Mouse (Mus musculus): ENCODE data around the gene A630095N17Rik. TPM values are rescaled to one million over a fixed set of nuclear protein-coding genes. Genes with fewer than 3 reads are reported as not detected.

The A630095N17Rik gene
- polyA plus RNA-seq, 1 experiment from 2014 or later = not detected

- ATAC-seq (ENCODE audit: insufficient number of reproducible peaks, insufficient read depth, low FRiP score, low read depth) = no peak
- Histone ChIP-seq H3K4me1 (ENCODE audit: control insufficient read depth in 2 of 2, insufficient read depth in 2 of 2, low read length in 2 of 2) (peaks cover 4 to 14% of the 10 kb centered on the region in 2 experiments; a peak in 3 of 4 replicates), H3K9ac (ENCODE audit: low read length) (no peak overlapping the region), H3K27ac (replicated peaks in 1 of 2; ENCODE audit: control insufficient read depth in 1 of 2, insufficient read depth in 1 of 2, low read depth in 2 of 2, low read length in 2 of 2) (no peak overlapping the region), H3K4me2 (ENCODE audit: low read length) (no peak overlapping the region), H3K9me3 (ENCODE audit: control insufficient read depth, low read length) (no peaks in the 10 kb centered on the region), H3K27me3 (ENCODE audit: control insufficient read depth, insufficient read depth, low read length) (no peaks in the 10 kb centered on the region), H3K36me3 (ENCODE audit: control insufficient read depth, insufficient read depth, low read length) (peaks cover 65% of the 10 kb centered on the region), H3K4me3 (ENCODE audit: control insufficient read depth in 1 of 2, insufficient read depth in 1 of 2, low read depth in 1 of 2, low read length in 2 of 2) (no peak overlapping the region)
- WGBS = 77% methylated on average over 4 of the region's 4 CpGs
Measured at GRCm38 (mm10) chr1:75181377-75181870, 50.5 kb downstream of the A630095N17Rik start.

GRCm38 (mm10) chr1:75180741-75181140 is 51.2 kb downstream of the A630095N17Rik start:
- H3K4me3 ChIP-seq (ENCODE audit: control insufficient read depth in 1 of 2, insufficient read depth in 1 of 2, low read depth in 1 of 2, low read length in 2 of 2) = peak overlapping the region in 1 of 2 experiments; percentile 62; a peak in 1 of 4 replicates
- H3K27ac ChIP-seq (replicated peaks in 1 of 2; ENCODE audit: control insufficient read depth in 1 of 2, insufficient read depth in 1 of 2, low read depth in 2 of 2, low read length in 2 of 2) = 0 out of 4 replicates have a peak overlapping the region, but pooled peaks of 1 of the 2 experiments have one; percentile 9
- peaks cover 4 to 14% of the 10 kb centered on the region in 2 experiments; a peak in 3 of 4 replicates for H3K4me1 ChIP-seq (ENCODE audit: control insufficient read depth in 2 of 2, insufficient read depth in 2 of 2, low read length in 2 of 2)
- H3K36me3 ChIP-seq (ENCODE audit: control insufficient read depth, insufficient read depth, low read length) = peaks cover 65% of the 10 kb centered on the region
- peak overlapping the region; percentile 97 for H3K4me2 ChIP-seq (ENCODE audit: low read length)
- no peaks in the 10 kb centered on the region for H3K27me3 ChIP-seq (ENCODE audit: control insufficient read depth, insufficient read depth, low read length)
- H3K9ac ChIP-seq (ENCODE audit: low read length) = peak overlapping the region; percentile 52
- no peaks in the 10 kb centered on the region for H3K9me3 ChIP-seq (ENCODE audit: control insufficient read depth, low read length)
- WGBS = 22% methylated on average over 7 of the region's 7 CpGs
- ATAC-seq (ENCODE audit: insufficient number of reproducible peaks, insufficient read depth, low FRiP score, low read depth) = no peak

GRCm38 (mm10) chr1:75180105-75180590 is 51.8 kb downstream of the A630095N17Rik start, which contains the start of gene Abcb6:
Gene Abcb6 (minus strand): TSS chr1:75180392.
- Histone ChIP-seq H3K4me1 (ENCODE audit: control insufficient read depth in 2 of 2, insufficient read depth in 2 of 2, low read length in 2 of 2) (peaks cover 4 to 14% of the 10 kb centered on the region in 2 experiments; a peak in 3 of 4 replicates), H3K4me3 (ENCODE audit: control insufficient read depth in 1 of 2, insufficient read depth in 1 of 2, low read depth in 1 of 2, low read length in 2 of 2) (peak within 1 kb of the TSS; percentile 62 to 63), H3K9me3 (ENCODE audit: control insufficient read depth, low read length) (no peaks in the 10 kb centered on the region), H3K36me3 (ENCODE audit: control insufficient read depth, insufficient read depth, low read length) (peaks cover 64% of the 10 kb centered on the region), H3K27me3 (ENCODE audit: control insufficient read depth, insufficient read depth, low read length) (no peaks in the 10 kb centered on the region), H3K27ac (replicated peaks in 1 of 2; ENCODE audit: control insufficient read depth in 1 of 2, insufficient read depth in 1 of 2, low read depth in 2 of 2, low read length in 2 of 2) (peak within 1 kb of the TSS in 1 of 2 experiments; percentile 35; a peak in 1 of 4 replicates), H3K9ac (ENCODE audit: low read length) (peak within 1 kb of the TSS; percentile 73), H3K4me2 (ENCODE audit: low read length) (peak within 1 kb of the TSS; percentile 97)
- peak; percentile 82 for ATAC-seq (ENCODE audit: insufficient number of reproducible peaks, insufficient read depth, low FRiP score, low read depth)
- under 1% methylated on average over 30 of the region's 31 CpGs for WGBS

- peaks cover 64% of the 10 kb centered on the region for H3K36me3 ChIP-seq (ENCODE audit: control insufficient read depth, insufficient read depth, low read length)
- H3K27ac ChIP-seq (replicated peaks in 1 of 2; ENCODE audit: control insufficient read depth in 1 of 2, insufficient read depth in 1 of 2, low read depth in 2 of 2, low read length in 2 of 2) = peak overlapping the region in 1 of 2 experiments; percentile 35; a peak in 1 of 4 replicates
- 7% methylated on average over 22 of the region's 23 CpGs for WGBS
- no peaks in the 10 kb centered on the region for H3K27me3 ChIP-seq (ENCODE audit: control insufficient read depth, insufficient read depth, low read length)
- peak; percentile 14; the same call in 1 of the 2 replicates for ATAC-seq (ENCODE audit: insufficient number of reproducible peaks, insufficient read depth, low FRiP score, low read depth)
- H3K9ac ChIP-seq (ENCODE audit: low read length) = peak overlapping the region; percentile 73
- H3K4me2 ChIP-seq (ENCODE audit: low read length) = peak overlapping the region; percentile 97
- H3K4me3 ChIP-seq (ENCODE audit: control insufficient read depth in 1 of 2, insufficient read depth in 1 of 2, low read depth in 1 of 2, low read length in 2 of 2) = peak overlapping the region; percentile 62 to 63
- peaks cover 4 to 14% of the 10 kb centered on the region in 2 experiments; a peak in 3 of 4 replicates for H3K4me1 ChIP-seq (ENCODE audit: control insufficient read depth in 2 of 2, insufficient read depth in 2 of 2, low read length in 2 of 2)
- no peaks in the 10 kb centered on the region for H3K9me3 ChIP-seq (ENCODE audit: control insufficient read depth, low read length)
Measured at GRCm38 (mm10) chr1:75179334-75180104, 52.4 kb downstream of the A630095N17Rik start.

Small RNA genes lying within 50 kb of the gene (microRNA-seq; reads per million reads assigned to microRNA genes)
- not detected for gene Gm27943

Other genes with a start within 250 kb of the A630095N17Rik start
- gene Nhej1, start 106.9 kb downstream of the A630095N17Rik start, polyA plus RNA-seq (2014; fragmentation: Nextera tagmentation; extraction: Ambion mirVana) = 7.6 and 7.8 TPM in 2 replicates
- gene Slc23a3, start 98.2 kb downstream of the A630095N17Rik start, polyA plus RNA-seq (2014; fragmentation: Nextera tagmentation; extraction: Ambion mirVana) = 0.72 and 1.4 TPM in 2 replicates
- 34.3 and 34.7 TPM in 2 replicates for gene Cnppd1, start 89.4 kb downstream of the A630095N17Rik start, polyA plus RNA-seq (2014; fragmentation: Nextera tagmentation; extraction: Ambion mirVana)
- 38.9 and 42.2 TPM in 2 replicates for gene Retreg2, start 89.3 kb downstream of the A630095N17Rik start, polyA plus RNA-seq (2014; fragmentation: Nextera tagmentation; extraction: Ambion mirVana)
- gene Zfand2b, start 63.5 kb downstream of the A630095N17Rik start, polyA plus RNA-seq (2014; fragmentation: Nextera tagmentation; extraction: Ambion mirVana) = 29.6 and 31.4 TPM in 2 replicates
- gene Abcb6, start 51.7 kb downstream of the A630095N17Rik start, polyA plus RNA-seq (2014; fragmentation: Nextera tagmentation; extraction: Ambion mirVana) = 9.6 and 11.1 TPM in 2 replicates
- gene Ankzf1, start 40.0 kb downstream of the A630095N17Rik start, polyA plus RNA-seq (2014; fragmentation: Nextera tagmentation; extraction: Ambion mirVana) = 19.8 and 21.0 TPM in 2 replicates
- gene Atg9a, start 39.9 kb downstream of the A630095N17Rik start, polyA plus RNA-seq (2014; fragmentation: Nextera tagmentation; extraction: Ambion mirVana) = 24.7 and 29.2 TPM in 2 replicates
- 7.2 and 8.4 TPM in 2 replicates for gene Glb1l, start 21.3 kb downstream of the A630095N17Rik start, polyA plus RNA-seq (2014; fragmentation: Nextera tagmentation; extraction: Ambion mirVana)
- 81.9 and 86.2 TPM in 2 replicates for gene Stk16, start 21.3 kb downstream of the A630095N17Rik start, polyA plus RNA-seq (2014; fragmentation: Nextera tagmentation; extraction: Ambion mirVana)
- gene Tuba4a, start 12.2 kb downstream of the A630095N17Rik start, polyA plus RNA-seq (2014; fragmentation: Nextera tagmentation; extraction: Ambion mirVana) = 24.6 and 34.3 TPM in 2 replicates
- 16.9 and 17.8 TPM in 2 replicates for gene Dnajb2, start 4.3 kb upstream of the A630095N17Rik start, polyA plus RNA-seq (2014; fragmentation: Nextera tagmentation; extraction: Ambion mirVana)
- 0.38 and 0.41 TPM in 2 replicates for gene Ptprn, start 32.4 kb upstream of the A630095N17Rik start, polyA plus RNA-seq (2014; fragmentation: Nextera tagmentation; extraction: Ambion mirVana)
- gene Resp18, start 46.3 kb upstream of the A630095N17Rik start, polyA plus RNA-seq (2014; fragmentation: Nextera tagmentation; extraction: Ambion mirVana) = 0.53 TPM in 1 of 2 replicates, not detected in the other
- gene Dnpep, start 85.9 kb upstream of the A630095N17Rik start, polyA plus RNA-seq (2014; fragmentation: Nextera tagmentation; extraction: Ambion mirVana) = 122 and 128 TPM in 2 replicates
- gene Des, start 128.2 kb upstream of the A630095N17Rik start, polyA plus RNA-seq (2014; fragmentation: Nextera tagmentation; extraction: Ambion mirVana) = 351 and 377 TPM in 2 replicates
- gene Speg, start 143.2 kb upstream of the A630095N17Rik start, polyA plus RNA-seq (2014; fragmentation: Nextera tagmentation; extraction: Ambion mirVana) = 52.4 and 53.4 TPM in 2 replicates
- 53.3 and 71.9 TPM in 2 replicates for gene Gmppa, start 203.8 kb upstream of the A630095N17Rik start, polyA plus RNA-seq (2014; fragmentation: Nextera tagmentation; extraction: Ambion mirVana)
- 0.18 TPM in 1 of 2 replicates, not detected in the other for gene Asic4, start 218.3 kb upstream of the A630095N17Rik start, polyA plus RNA-seq (2014; fragmentation: Nextera tagmentation; extraction: Ambion mirVana)
- 23.5 and 27.0 TPM in 2 replicates for gene Chpf, start 247.2 kb upstream of the A630095N17Rik start, polyA plus RNA-seq (2014; fragmentation: Nextera tagmentation; extraction: Ambion mirVana)
- 0.20 and 0.38 TPM in 2 replicates for gene Tmem198, start 247.4 kb upstream of the A630095N17Rik start, polyA plus RNA-seq (2014; fragmentation: Nextera tagmentation; extraction: Ambion mirVana)

Measured in heart, embryonic 14.5 days (tissue).